Mouse (Mus musculus): ENCODE measurements around the gene Zdhhc14. TPM values are rescaled to one million over a fixed set of nuclear protein-coding genes. Genes with fewer than 3 reads are reported as not detected.

Gene Zdhhc14
- polyA plus RNA-seq, 1 experiment = 2.9 TPM

DNA sequence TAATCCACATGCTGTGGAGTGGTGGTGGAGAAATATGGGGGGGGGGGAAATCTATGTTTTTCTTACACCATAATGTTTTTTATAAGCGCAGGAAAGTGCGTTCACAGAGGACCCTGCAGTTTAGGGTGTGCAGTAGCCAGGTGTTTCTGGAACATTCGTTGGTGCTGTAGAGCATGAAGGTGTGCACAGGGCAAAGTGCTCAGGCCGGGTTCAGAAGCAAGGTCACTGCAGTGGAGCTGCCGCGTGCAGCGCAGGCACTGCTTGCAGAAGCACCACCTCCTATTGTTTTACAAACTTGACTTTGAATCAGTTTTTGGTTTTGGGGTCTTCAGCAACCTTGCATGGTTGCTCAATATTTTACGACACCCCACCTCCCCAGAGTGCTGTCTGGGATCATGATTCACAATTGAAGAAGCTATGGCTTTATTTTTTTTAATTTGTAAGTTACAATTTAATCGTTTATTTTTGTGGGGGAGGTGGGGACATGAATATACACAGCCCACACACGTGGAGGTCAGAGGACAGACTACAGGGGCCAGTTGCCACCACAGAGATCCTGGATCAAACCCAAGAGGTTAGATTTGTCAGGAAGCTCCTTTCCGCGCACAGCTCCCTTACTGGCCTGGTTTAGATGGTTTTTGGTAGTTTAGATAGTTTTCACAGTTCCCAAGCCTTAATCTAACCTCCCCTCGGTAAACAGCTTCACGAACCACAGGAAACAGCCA lies 59.8 kb downstream of the Zdhhc14 start:
- peaks cover 17% of the 10 kb centered on the region for H3K4me1 ChIP-seq (ENCODE audit: control insufficient read depth, insufficient read depth, insufficient read length, low read length)
- H3K27ac ChIP-seq (ENCODE audit: insufficient read depth, low read depth, low read length) = no peak overlapping the region
- no peak overlapping the region for H3K4me3 ChIP-seq (ENCODE audit: low read depth, low read length)
- no peaks in the 10 kb centered on the region for H3K27me3 ChIP-seq (ENCODE audit: control insufficient read depth, insufficient read depth, low read length)
- WGBS = 32% methylated on average over 14 of the region's 14 CpGs
- TF ChIP-seq POLR2A (IDR thresholded peaks at IDR 0.05; ENCODE audit: low read depth, low read length) (no peak), CTCF (IDR thresholded peaks at IDR 0.05; ENCODE audit: extremely low read depth, insufficient read length, insufficient replicate concordance, low read depth, low read length) (no peak)
- no peaks in the 10 kb centered on the region for H3K36me3 ChIP-seq (ENCODE audit: control insufficient read depth, insufficient read depth, low read length)

DNA sequence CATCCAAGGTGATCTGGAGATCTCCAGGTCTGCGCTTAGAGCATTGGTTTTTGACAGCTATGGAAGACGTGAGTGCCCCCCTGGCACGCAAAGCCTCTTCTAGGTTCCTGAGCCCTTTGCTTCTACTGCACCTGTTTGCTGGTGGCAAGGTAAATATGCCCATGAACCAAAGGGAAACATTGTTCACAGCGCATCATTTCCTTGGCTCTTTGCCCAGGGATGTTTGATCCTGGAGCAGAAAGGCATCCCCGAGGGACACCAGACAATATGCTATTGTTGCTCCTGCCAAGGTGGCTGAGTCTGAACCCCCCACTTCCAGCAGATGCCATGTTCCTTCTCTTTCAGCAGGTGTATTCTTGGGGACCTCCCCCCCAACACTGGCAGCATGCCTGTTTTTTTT lies 61.2 kb downstream of the Zdhhc14 start:
- H3K27me3 ChIP-seq (ENCODE audit: control insufficient read depth, insufficient read depth, low read length) = no peaks in the 10 kb centered on the region
- TF ChIP-seq POLR2A (IDR thresholded peaks at IDR 0.05; ENCODE audit: low read depth, low read length) (no peak), CTCF (IDR thresholded peaks at IDR 0.05; ENCODE audit: extremely low read depth, insufficient read length, insufficient replicate concordance, low read depth, low read length) (no peak)
- no peak overlapping the region for H3K4me3 ChIP-seq (ENCODE audit: low read depth, low read length)
- H3K36me3 ChIP-seq (ENCODE audit: control insufficient read depth, insufficient read depth, low read length) = no peaks in the 10 kb centered on the region
- 36% methylated on average over 5 of the region's 5 CpGs for WGBS
- peak overlapping the region; percentile 13; the same call in 1 of the 2 replicates for H3K27ac ChIP-seq (ENCODE audit: insufficient read depth, low read depth, low read length)
- H3K4me1 ChIP-seq (ENCODE audit: control insufficient read depth, insufficient read depth, insufficient read length, low read length) = peaks cover 21% of the 10 kb centered on the region

DNA sequence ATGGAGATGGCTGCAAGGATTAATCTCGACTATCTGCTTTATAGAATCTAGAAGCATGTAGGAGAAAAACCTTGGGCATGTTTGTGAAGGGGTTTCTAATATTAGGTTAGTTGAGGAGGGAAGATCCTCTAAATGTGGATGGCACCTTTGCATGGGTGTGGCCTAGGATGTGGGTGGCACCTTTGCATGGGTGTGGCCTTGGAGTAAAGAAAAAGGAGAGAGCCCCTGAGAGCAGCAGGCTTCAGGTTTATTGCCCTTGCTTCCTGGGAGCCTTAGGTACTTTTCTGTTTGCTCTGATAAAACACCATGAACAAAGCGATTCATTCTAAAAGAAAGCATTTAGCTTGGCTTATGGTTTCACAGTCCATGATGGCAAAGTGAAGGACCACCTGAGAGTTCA lies 62.2 kb downstream of the Zdhhc14 start:
- WGBS = 51% methylated on average over 2 of the region's 2 CpGs
- no peak overlapping the region for H3K4me3 ChIP-seq (ENCODE audit: low read depth, low read length)
- no peaks in the 10 kb centered on the region for H3K27me3 ChIP-seq (ENCODE audit: control insufficient read depth, insufficient read depth, low read length)
- TF ChIP-seq POLR2A (IDR thresholded peaks at IDR 0.05; ENCODE audit: low read depth, low read length) = no peak
- TF ChIP-seq CTCF (IDR thresholded peaks at IDR 0.05; ENCODE audit: extremely low read depth, insufficient read length, insufficient replicate concordance, low read depth, low read length) = no peak
- H3K4me1 ChIP-seq (ENCODE audit: control insufficient read depth, insufficient read depth, insufficient read length, low read length) = peaks cover 21% of the 10 kb centered on the region
- H3K27ac ChIP-seq (ENCODE audit: insufficient read depth, low read depth, low read length) = peak overlapping the region; percentile 8; the same call in 1 of the 2 replicates
- no peaks in the 10 kb centered on the region for H3K36me3 ChIP-seq (ENCODE audit: control insufficient read depth, insufficient read depth, low read length)

DNA sequence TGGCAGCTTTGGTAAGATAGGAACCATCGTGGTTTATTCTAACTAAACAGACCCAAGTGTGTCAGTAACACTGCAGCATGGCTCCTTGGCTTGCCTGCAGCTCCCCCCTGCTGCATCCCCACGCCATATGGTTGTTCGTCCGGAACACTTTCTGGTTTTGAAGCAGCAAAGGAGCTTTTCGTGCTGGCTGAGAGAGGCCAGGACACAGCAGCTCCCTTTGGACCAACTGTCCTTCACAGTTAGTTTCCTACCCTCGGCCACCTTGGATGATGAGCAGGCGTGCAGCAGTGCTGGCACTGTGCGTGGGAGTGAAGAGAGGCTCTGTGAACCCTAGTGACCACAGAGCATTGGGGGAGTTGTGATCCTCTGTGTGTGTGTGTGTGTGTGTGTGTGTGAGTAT lies 64.2 kb downstream of the Zdhhc14 start:
- Histone ChIP-seq H3K27me3 (ENCODE audit: control insufficient read depth, insufficient read depth, low read length) (no peaks in the 10 kb centered on the region), H3K36me3 (ENCODE audit: control insufficient read depth, insufficient read depth, low read length) (no peaks in the 10 kb centered on the region), H3K27ac (ENCODE audit: insufficient read depth, low read depth, low read length) (no peak overlapping the region), H3K4me1 (ENCODE audit: control insufficient read depth, insufficient read depth, insufficient read length, low read length) (peaks cover 21% of the 10 kb centered on the region), H3K4me3 (ENCODE audit: low read depth, low read length) (no peak overlapping the region)
- no peak for TF ChIP-seq POLR2A (IDR thresholded peaks at IDR 0.05; ENCODE audit: low read depth, low read length)
- no peak for TF ChIP-seq CTCF (IDR thresholded peaks at IDR 0.05; ENCODE audit: extremely low read depth, insufficient read length, insufficient replicate concordance, low read depth, low read length)
- 84% methylated on average over 8 of the region's 8 CpGs for WGBS

DNA sequence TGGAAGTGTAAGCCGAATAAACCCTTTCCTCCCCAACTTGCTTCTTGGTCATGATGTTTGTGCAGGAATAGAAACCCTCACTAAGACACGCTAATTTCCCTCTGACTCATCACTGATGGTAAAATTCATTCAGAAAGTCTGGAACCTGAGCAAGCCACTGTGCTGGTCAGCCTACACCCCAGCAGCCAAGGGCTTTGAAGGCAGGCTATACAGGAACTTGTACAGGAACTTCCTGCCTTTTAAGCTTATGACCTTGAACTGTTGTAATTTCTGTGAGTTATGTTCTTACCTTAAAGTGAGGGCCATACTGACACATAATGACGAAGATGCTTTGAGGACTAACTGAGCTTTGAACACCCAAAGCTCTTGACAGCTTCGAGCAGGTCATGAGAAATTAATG lies 67.9 kb downstream of the Zdhhc14 start:
- WGBS = 80% methylated on average over 4 of the region's 4 CpGs
- H3K27ac ChIP-seq (ENCODE audit: insufficient read depth, low read depth, low read length) = no peak overlapping the region
- H3K4me3 ChIP-seq (ENCODE audit: low read depth, low read length) = no peak overlapping the region
- TF ChIP-seq CTCF (IDR thresholded peaks at IDR 0.05; ENCODE audit: extremely low read depth, insufficient read length, insufficient replicate concordance, low read depth, low read length) = no peak
- TF ChIP-seq POLR2A (IDR thresholded peaks at IDR 0.05; ENCODE audit: low read depth, low read length) = no peak
- H3K27me3 ChIP-seq (ENCODE audit: control insufficient read depth, insufficient read depth, low read length) = no peaks in the 10 kb centered on the region
- H3K36me3 ChIP-seq (ENCODE audit: control insufficient read depth, insufficient read depth, low read length) = no peaks in the 10 kb centered on the region
- peaks cover 10% of the 10 kb centered on the region; the same call in 1 of the 2 replicates for H3K4me1 ChIP-seq (ENCODE audit: control insufficient read depth, insufficient read depth, insufficient read length, low read length)

DNA sequence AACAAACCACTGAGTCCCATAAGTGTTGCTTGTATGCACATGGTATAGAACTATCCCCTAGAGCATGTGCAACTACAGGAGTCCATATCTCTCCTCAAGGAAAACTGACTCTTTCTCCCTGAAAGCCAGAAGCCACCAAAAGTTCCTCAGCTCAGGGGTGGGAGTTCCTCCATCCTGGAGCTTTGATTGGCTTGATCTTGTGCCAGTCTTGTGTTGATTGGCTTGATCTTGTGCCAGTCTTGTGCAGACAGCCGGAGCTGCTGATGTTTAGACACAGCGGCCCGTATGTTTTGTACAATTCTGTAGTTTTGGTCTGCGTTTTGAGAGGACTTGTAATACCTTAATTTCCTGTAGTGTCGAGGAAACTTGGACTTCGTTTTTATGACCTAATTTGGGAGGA lies 70.8 kb downstream of the Zdhhc14 start:
- H3K27ac ChIP-seq (ENCODE audit: insufficient read depth, low read depth, low read length) = no peak overlapping the region
- H3K4me3 ChIP-seq (ENCODE audit: low read depth, low read length) = no peak overlapping the region
- H3K36me3 ChIP-seq (ENCODE audit: control insufficient read depth, insufficient read depth, low read length) = no peaks in the 10 kb centered on the region
- no peaks in the 10 kb centered on the region for H3K27me3 ChIP-seq (ENCODE audit: control insufficient read depth, insufficient read depth, low read length)
- WGBS = 94% methylated on average over 6 of the region's 6 CpGs
- TF ChIP-seq POLR2A (IDR thresholded peaks at IDR 0.05; ENCODE audit: low read depth, low read length) = no peak
- no peak for TF ChIP-seq CTCF (IDR thresholded peaks at IDR 0.05; ENCODE audit: extremely low read depth, insufficient read length, insufficient replicate concordance, low read depth, low read length)
- H3K4me1 ChIP-seq (ENCODE audit: control insufficient read depth, insufficient read depth, insufficient read length, low read length) = peaks cover 15% of the 10 kb centered on the region; the same call in 1 of the 2 replicates

DNA sequence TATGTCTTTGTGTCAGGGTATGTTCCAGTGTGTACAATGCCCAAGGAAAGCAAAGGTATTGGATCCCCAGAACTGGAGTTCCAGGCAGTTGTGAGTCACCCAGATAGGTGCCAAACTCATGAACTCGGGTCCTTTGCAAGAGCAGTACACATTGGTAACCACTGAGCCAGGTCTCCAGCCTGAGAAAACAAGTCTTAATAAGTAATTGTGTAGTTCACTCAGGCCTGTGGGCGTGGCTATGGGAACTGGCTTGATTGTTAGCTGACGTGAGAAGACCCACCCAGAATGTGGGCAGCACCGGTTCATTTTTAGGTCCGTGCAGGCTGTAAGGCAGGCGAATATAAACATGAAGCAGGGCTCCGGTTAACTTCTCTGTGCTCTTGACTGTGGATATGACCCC lies 73.6 kb downstream of the Zdhhc14 start:
- H3K4me1 ChIP-seq (ENCODE audit: control insufficient read depth, insufficient read depth, insufficient read length, low read length) = peaks cover 16% of the 10 kb centered on the region; the same call in 1 of the 2 replicates
- WGBS = 12% methylated on average over 7 of the region's 7 CpGs
- no peaks in the 10 kb centered on the region for H3K36me3 ChIP-seq (ENCODE audit: control insufficient read depth, insufficient read depth, low read length)
- TF ChIP-seq CTCF (IDR thresholded peaks at IDR 0.05; ENCODE audit: extremely low read depth, insufficient read length, insufficient replicate concordance, low read depth, low read length) = no peak
- TF ChIP-seq POLR2A (IDR thresholded peaks at IDR 0.05; ENCODE audit: low read depth, low read length) = no peak
- H3K27me3 ChIP-seq (ENCODE audit: control insufficient read depth, insufficient read depth, low read length) = no peaks in the 10 kb centered on the region
- H3K4me3 ChIP-seq (ENCODE audit: low read depth, low read length) = no peak overlapping the region
- H3K27ac ChIP-seq (ENCODE audit: insufficient read depth, low read depth, low read length) = no peak overlapping the region

Data from small intestine, adult 2 months (tissue).